Mouse (Mus musculus) forebrain, embryonic 11.5 days (tissue): ENCODE results near the gene Trim60. TPM values are rescaled to one million over a fixed set of nuclear protein-coding genes. Genes with fewer than 3 reads are reported as not detected.

ENCODE experiments used
- ATAC-seq: fragments of 200-750 bp; cut with Nextera tagmentation; replicated peaks from 2 replicates; pipeline ENCODE4 v1.8.0; 2017; ENCODE audit warnings: moderate TSS enrichment; ENCODE audit not compliant: low FRiP score
- DNase-seq: peaks from one replicate; pipeline ENCODE4 v3.0.0-alpha.2; 2017; ENCODE audit warnings: low spot score
- H3K27ac ChIP-seq: fragments of 300-500 bp; sonication (generic); 2 replicates; pipeline ENCODE4 v1.5.1; 2014; ENCODE audit warnings: low read depth, low read length
- H3K27me3 ChIP-seq: fragments of 300-500 bp; sonication (generic); 2 replicates; pipeline ENCODE4 v1.6.1; 2014; ENCODE audit warnings: mild to moderate bottlenecking, low read length, mixed read lengths; ENCODE audit not compliant: control insufficient read depth, insufficient read depth
- H3K36me3 ChIP-seq: fragments of 300-500 bp; sonication (generic); 2 replicates; pipeline ENCODE4 v1.6.1; 2014; ENCODE audit warnings: mild to moderate bottlenecking, low read length, moderate library complexity, mixed read lengths; ENCODE audit not compliant: control insufficient read depth, insufficient read depth
- H3K4me1 ChIP-seq: fragments of 300-500 bp; sonication (generic); replicated peaks from 2 replicates; pipeline ENCODE4 v1.6.1; 2014; ENCODE audit warnings: low read length, mixed read lengths; ENCODE audit not compliant: control insufficient read depth, insufficient read depth
- H3K4me2 ChIP-seq: fragments of 300-500 bp; sonication (generic); 2 replicates; pipeline ENCODE4 v1.6.1; 2014; ENCODE audit warnings: low read depth, mild to moderate bottlenecking, low read length, moderate library complexity, mixed read lengths; ENCODE audit not compliant: severe bottlenecking
- H3K4me3 ChIP-seq: fragments of 300-500 bp; sonication (generic); 2 replicates; pipeline ENCODE4 v1.5.1; 2014; ENCODE audit warnings: low read depth, low read length
- H3K9ac ChIP-seq: fragments of 300-500 bp; sonication (generic); 2 replicates; pipeline ENCODE4 v1.6.1; 2014; ENCODE audit warnings: low read length
- H3K9me3 ChIP-seq: fragments of 300-500 bp; sonication (generic); 2 replicates; pipeline ENCODE4 v1.6.1; 2016; ENCODE audit warnings: low read length, mixed read lengths; ENCODE audit not compliant: control insufficient read depth
- WGBS: fragments of 180-500 bp; shearing (Covaris S2); extraction: QIAGEN DNeasy Blood & Tissue Kit; methylation state at CpG from one replicate; pipeline ENCODE4 v1.1.7; 2014; 5-methylcytosine and 5-hydroxymethylcytosine counted together
- polyA plus RNA-seq: library from polyadenylated mRNA; unstranded; fragments of >200 nt; fragmentation: Nextera tagmentation; extraction: Ambion mirVana; gene quantifications from 2 replicates; pipeline ENCODE4 v1.2.1, GENCODE M21; 2014

Gene Trim60
- 0.13 TPM in 1 of 2 replicates, not detected in the other for polyA plus RNA-seq

DNA sequence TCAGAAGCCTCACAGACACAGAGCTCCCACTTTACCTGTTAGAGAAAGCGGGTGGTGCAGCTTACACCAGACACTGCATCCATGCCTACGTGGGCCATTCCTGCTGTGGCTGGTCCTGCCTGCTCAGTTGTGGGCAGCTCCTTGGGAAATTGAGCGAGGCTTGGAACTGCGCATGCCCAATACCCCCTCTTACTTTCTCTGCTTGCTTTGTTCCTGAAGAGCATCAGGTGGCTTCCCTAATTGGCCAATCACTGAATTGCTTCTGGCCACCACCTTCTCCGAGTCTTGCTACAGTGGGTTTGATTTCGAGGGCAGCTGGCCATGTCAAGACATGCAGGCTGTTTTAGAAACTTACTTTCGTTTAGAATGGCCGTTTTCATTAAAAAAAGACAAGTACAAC, at the start of gene Trim60, which contains the start of gene Trim61:
TSS of gene Trim60 (minus strand) at position 162 of the 400 bp plus-strand sequence.
TSS of gene Trim61 (minus strand) at position 101 of the 400 bp plus-strand sequence.
- Histone ChIP-seq H3K36me3 (no peaks in the 10 kb centered on the region), H3K4me2 (no peak within 1 kb of the TSS), H3K9ac (no peak within 1 kb of the TSS), H3K27ac (no peak within 1 kb of the TSS), H3K27me3 (no peaks in the 10 kb centered on the region), H3K9me3 (no peaks in the 10 kb centered on the region; the same call in 1 of the 2 replicates), H3K4me1 (no peaks in the 10 kb centered on the region), H3K4me3 (no peak within 1 kb of the TSS)
- no peak for DNase-seq
- no peak for ATAC-seq
- WGBS, result 90% methylated on average over 8 of the region's 8 CpGs

DNA sequence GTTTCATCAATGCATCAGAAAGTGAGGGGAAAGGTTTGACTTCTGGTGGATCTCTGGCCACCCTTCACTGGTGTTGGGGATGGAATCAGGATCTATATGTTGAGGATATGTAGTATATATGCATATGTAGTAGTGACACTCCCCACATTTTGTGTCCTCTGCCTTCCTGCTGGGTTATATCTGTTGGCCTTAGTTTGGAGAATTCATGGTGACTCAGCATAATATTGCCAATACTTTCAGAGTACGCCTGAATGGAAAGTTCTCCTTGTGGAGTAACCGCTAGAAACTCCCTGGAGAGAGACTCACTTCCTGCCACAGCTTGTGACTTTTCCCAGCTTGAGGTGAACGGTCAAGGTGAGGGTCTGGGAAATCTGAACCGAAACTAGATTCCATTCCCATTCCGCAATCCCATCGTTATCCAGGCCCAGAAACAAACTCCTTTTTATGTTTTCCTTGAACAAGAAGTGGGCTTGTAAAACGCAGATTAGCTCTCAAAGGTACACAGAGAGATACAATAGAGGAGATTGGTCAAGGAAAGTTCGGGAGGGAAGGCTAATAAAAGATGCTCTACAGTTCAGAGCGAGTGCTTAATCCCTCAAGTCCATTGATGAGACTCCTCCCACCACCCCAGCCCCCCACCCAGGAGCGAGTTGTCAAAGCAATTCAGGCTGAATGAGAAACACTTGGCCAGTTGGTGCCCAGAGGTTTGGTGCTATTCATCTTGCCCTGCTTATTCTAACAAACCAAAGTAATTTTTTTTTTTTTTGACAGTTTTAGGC, 49.5 kb upstream of the Trim60 start:
- Histone ChIP-seq H3K4me1 (no peaks in the 10 kb centered on the region), H3K9ac (no peak overlapping the region), H3K27me3 (no peaks in the 10 kb centered on the region), H3K27ac (peak overlapping the region; percentile 13; the same call in 1 of the 2 replicates), H3K4me3 (no peak overlapping the region), H3K36me3 (no peaks in the 10 kb centered on the region), H3K4me2 (peak overlapping the region; percentile 19; the same call in 1 of the 2 replicates), H3K9me3 (no peaks in the 10 kb centered on the region)
- DNase-seq (peak; percentile 65), ATAC-seq (peak; percentile 86)
- 15% methylated on average over 10 of the region's 10 CpGs for WGBS

DNA sequence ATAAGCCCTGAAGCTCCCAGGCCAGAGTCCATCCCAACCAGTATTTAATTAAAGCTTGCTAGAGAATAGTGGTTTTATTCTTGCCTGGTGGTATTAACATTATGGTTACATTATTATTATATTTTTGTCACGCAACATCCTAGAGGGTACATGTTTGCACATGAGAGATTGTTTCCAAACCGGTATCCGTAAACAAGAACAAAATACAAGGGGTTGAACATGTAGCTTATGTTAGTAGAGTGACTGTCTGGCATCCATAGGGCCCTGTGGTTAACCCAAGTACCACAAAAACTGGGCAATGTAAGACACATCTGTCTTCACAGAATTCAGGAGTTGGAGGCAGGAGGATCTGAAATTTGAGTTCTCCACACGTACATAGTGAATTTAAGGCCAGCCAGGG, 48.6 kb upstream of the Trim60 start:
- DNase-seq (no peak), ATAC-seq (no peak)
- Histone ChIP-seq H3K4me2 (no peak overlapping the region), H3K4me1 (no peaks in the 10 kb centered on the region), H3K4me3 (no peak overlapping the region), H3K9me3 (no peaks in the 10 kb centered on the region), H3K9ac (no peak overlapping the region), H3K27ac (no peak overlapping the region), H3K27me3 (no peaks in the 10 kb centered on the region), H3K36me3 (no peaks in the 10 kb centered on the region)
- 92% methylated on average over 4 of the region's 4 CpGs for WGBS

DNA sequence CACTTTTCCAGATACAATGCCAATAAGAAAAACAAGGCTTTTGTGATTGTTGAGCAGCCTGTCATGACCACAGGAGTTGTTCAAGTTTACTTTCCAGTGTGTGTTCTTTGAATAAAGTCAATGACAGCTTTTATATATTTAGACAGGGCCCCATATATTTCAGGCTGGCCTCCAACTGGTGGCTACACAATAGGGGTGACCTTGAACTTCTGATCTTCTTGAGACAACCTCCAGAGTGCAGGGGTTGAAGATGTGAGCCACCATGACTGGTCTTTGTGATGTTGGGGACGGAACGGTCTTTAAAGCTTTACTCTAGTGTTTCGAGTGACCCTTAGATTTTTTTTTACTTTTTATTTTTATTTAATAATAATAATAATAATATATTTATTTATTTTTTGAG, 47.2 kb upstream of the Trim60 start:
- Histone ChIP-seq H3K36me3 (no peaks in the 10 kb centered on the region), H3K9ac (no peak overlapping the region)
- 94% methylated on average over 3 of the region's 3 CpGs for WGBS

DNA sequence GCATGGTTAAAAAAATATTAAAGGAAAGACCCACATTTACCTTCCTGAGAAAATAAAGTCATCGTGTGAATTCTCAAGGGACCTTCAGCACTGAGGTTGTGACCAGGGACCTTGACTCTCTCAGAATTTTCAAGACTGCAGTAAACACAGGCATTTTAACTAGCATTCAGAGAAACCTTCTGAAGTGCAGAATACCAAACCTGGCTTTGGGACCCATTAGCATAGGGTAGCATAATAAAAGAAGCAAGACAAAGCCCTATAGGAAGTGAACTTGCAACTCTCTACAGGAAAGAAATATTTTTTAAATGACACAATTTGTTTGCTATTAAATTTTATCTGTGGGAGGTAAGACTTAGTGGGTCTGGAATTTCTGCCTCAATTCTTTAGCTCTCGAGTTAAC, 45.7 kb upstream of the Trim60 start:
- H3K9me3 ChIP-seq, result no peaks in the 10 kb centered on the region
- ATAC-seq (no peak), DNase-seq (no peak)
- no peak overlapping the region for H3K27ac ChIP-seq
- no peaks in the 10 kb centered on the region for H3K27me3 ChIP-seq
- no peak overlapping the region for H3K4me2 ChIP-seq
- WGBS, result 68% methylated on average over 2 of the region's 2 CpGs
- H3K9ac ChIP-seq, result no peak overlapping the region
- no peaks in the 10 kb centered on the region for H3K4me1 ChIP-seq
- no peaks in the 10 kb centered on the region for H3K36me3 ChIP-seq
- no peak overlapping the region for H3K4me3 ChIP-seq

More for the DNA sequence above, 47.2 kb upstream of the Trim60 start:
- no peak overlapping the region for H3K27ac ChIP-seq
- no peaks in the 10 kb centered on the region for H3K9me3 ChIP-seq
- no peaks in the 10 kb centered on the region for H3K27me3 ChIP-seq
- H3K4me2 ChIP-seq, result no peak overlapping the region
- H3K4me3 ChIP-seq, result no peak overlapping the region
- H3K4me1 ChIP-seq, result no peaks in the 10 kb centered on the region
- no peak for DNase-seq
- no peak for ATAC-seq

DNA sequence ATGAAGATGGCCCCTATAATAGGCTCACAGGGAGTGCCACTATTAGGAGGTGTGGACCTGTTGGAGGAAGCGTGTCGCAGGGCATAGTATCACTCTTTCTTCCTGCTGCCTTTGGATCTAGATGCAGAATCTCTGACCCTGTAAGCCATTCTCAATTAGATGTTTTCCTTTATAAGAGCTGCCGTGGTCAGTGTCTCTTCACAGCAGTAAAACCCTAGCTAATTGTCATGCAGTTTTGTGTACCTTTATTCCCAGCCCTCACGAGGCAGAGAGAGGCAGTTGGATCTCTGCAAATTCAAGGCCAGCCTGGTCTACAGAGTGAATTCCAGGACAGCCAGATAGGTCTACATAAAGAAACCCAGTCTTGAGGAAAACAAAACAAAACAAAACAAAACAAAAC, 43.8 kb upstream of the Trim60 start:
- H3K27ac ChIP-seq, result no peak overlapping the region
- ATAC-seq (no peak), DNase-seq (no peak)
- H3K9ac ChIP-seq, result no peak overlapping the region
- H3K4me1 ChIP-seq, result no peaks in the 10 kb centered on the region
- H3K9me3 ChIP-seq, result no peaks in the 10 kb centered on the region
- 75% methylated on average over 4 of the region's 4 CpGs for WGBS
- H3K4me3 ChIP-seq, result no peak overlapping the region
- no peaks in the 10 kb centered on the region for H3K27me3 ChIP-seq
- no peak overlapping the region for H3K4me2 ChIP-seq
- no peaks in the 10 kb centered on the region for H3K36me3 ChIP-seq

DNA sequence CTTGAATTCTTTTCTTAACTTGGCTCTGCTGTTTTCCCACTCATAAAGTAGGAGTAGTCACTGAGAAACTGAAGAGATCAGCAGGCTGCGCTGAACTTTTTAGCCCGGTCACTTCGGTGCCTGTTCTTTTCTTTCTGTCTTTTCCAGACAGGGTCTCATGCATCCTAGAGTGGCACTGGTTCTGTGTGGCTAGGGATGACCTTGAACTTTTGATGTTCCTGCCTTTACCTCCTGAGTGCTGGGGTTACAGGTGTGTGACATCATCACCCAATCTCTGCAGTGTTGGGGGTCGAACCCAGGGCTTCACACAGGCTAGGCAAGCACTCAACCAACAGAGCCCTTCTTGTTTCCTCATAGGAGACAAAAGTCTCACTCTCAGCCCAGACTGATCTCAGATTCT, 38.3 kb upstream of the Trim60 start:
- H3K4me2 ChIP-seq, result no peak overlapping the region
- no peak overlapping the region for H3K27ac ChIP-seq
- no peaks in the 10 kb centered on the region for H3K36me3 ChIP-seq
- DNase-seq (no peak), ATAC-seq (no peak)
- 94% methylated on average over 4 of the region's 4 CpGs for WGBS
- H3K9me3 ChIP-seq, result no peaks in the 10 kb centered on the region
- no peaks in the 10 kb centered on the region for H3K27me3 ChIP-seq
- no peak overlapping the region for H3K9ac ChIP-seq
- no peaks in the 10 kb centered on the region for H3K4me1 ChIP-seq
- no peak overlapping the region for H3K4me3 ChIP-seq

DNA sequence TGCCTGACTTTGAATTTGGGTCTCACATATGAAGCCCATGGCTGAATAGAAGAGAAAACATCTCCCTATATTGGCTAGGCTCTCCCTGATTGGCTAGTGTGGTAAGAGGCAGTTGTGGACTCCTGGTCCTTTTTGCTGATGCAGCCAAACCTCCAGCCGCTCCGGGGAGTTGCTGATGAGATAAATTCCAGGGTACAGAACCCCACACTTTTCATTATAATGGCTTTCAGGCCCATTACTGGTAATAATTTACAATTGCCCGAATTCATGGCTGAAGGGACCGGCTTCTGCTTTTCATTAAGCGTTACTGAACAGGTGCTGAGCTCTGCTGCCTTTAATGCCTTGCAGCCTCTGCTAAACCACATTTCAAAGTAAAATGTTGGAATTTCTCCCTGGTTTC, 35.6 kb upstream of the Trim60 start:
- 75% methylated on average over 5 of the region's 5 CpGs for WGBS
- no peaks in the 10 kb centered on the region for H3K36me3 ChIP-seq
- DNase-seq, result no peak
- H3K27me3 ChIP-seq, result no peaks in the 10 kb centered on the region
- no peaks in the 10 kb centered on the region for H3K9me3 ChIP-seq
- ATAC-seq, result no peak
- H3K9ac ChIP-seq, result no peak overlapping the region
- H3K27ac ChIP-seq, result no peak overlapping the region
- no peaks in the 10 kb centered on the region for H3K4me1 ChIP-seq
- no peak overlapping the region for H3K4me3 ChIP-seq
- H3K4me2 ChIP-seq, result no peak overlapping the region

DNA sequence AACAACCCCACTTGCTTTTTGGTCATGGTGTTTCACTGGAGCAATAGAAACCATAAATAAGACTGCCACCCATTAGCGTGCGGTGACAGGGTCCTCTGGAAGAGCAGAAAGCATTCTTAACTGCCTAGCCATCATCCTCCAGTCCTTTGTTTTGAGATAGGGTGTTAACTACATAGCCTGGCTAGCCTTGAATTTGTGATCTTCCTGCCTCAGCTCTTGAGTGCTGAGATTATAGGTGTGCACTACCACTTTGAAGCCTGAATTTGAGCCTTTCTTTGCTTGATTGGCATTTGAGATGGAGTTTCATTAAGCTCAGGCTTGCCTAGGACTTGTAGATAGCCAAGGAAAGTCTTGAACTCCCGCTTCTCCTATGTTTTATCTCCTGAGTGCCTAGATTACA, 35.2 kb upstream of the Trim60 start:
- Histone ChIP-seq H3K27me3 (no peaks in the 10 kb centered on the region), H3K9ac (no peak overlapping the region), H3K4me1 (no peaks in the 10 kb centered on the region), H3K9me3 (no peaks in the 10 kb centered on the region), H3K4me2 (no peak overlapping the region), H3K36me3 (no peaks in the 10 kb centered on the region), H3K27ac (no peak overlapping the region), H3K4me3 (no peak overlapping the region)
- no peak for ATAC-seq
- 90% methylated on average over 3 of the region's 3 CpGs for WGBS
- DNase-seq, result no peak
